ENCODE assay signal across 10 mouse cellular contexts in the genomic region with DNA sequence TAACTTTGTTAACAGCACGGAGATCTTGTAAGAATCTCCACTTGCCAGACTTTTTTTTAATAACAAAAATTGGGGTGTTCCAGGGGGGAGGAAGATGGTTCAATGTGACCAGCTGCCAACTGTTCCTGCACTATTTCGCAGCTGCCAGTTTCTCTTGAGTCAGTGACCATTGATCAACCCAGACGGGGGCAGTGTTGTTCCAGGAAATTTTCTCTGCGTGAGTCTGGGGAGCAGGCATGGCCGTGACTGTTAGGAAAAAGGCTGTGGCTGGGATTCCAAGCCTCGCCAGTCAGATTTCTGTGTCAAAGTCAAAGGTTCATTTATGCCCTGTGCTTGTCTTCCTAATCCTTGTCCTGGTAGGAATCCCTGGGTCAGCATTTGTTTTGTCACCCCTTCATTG.
DNase-seq lines count a peak whose midpoint lies in the region; ATAC-seq lines count a peak whose summit lies in the region.
"Had no signal": no experiment of that assay in that cellular context is flagged by ENCODE, and none has a peak within 500 bp of the region (broad histone marks: within the 10 kb centered on the region; RNA-seq: fewer than 3 reads in every experiment).

No protein-coding gene starts in this region.

- intact Hi-C loops in left cerebral cortex, postnatal 25 days (cut with DNase I), result loop anchor here (1.0 to 2.0 kb wide), 2 partner anchors 57 to 138 kb away; no protein-coding TSS in a partner anchor

- H3K36me3 ChIP-seq in forebrain, embryonic 11.5 days (ENCODE audit: control insufficient read depth, insufficient read depth, low read length), result no peaks in the 10 kb centered on the region
- no peaks in the 10 kb centered on the region for H3K36me3 ChIP-seq in forebrain, embryonic 15.5 days
- no peaks in the 10 kb centered on the region for H3K36me3 ChIP-seq in intestine, embryonic 16.5 days (ENCODE audit: control insufficient read depth, insufficient read depth, low read length)
- no peaks in the 10 kb centered on the region for H3K36me3 ChIP-seq in neural tube, embryonic 13.5 days
- H3K36me3 ChIP-seq: G1E had no signal

- no peak overlapping the region for H3K27ac ChIP-seq in forebrain, embryonic 11.5 days (ENCODE audit: low read depth, low read length)
- no peak overlapping the region for H3K27ac ChIP-seq in forebrain, embryonic 15.5 days (replicated peaks)
- no peak overlapping the region for H3K27ac ChIP-seq in intestine, embryonic 16.5 days (ENCODE audit: low read length)
- H3K27ac ChIP-seq in neural tube, embryonic 13.5 days (replicated peaks), result no peak overlapping the region

- no peaks in the 10 kb centered on the region for H3K9me3 ChIP-seq in forebrain, embryonic 11.5 days (ENCODE audit: control insufficient read depth, low read length)
- H3K9me3 ChIP-seq in forebrain, embryonic 15.5 days, result no peaks in the 10 kb centered on the region
- H3K9me3 ChIP-seq in intestine, embryonic 16.5 days (ENCODE audit: control insufficient read depth, low read length), result no peaks in the 10 kb centered on the region
- no peaks in the 10 kb centered on the region for H3K9me3 ChIP-seq in neural tube, embryonic 13.5 days

- H3K4me2 ChIP-seq in forebrain, embryonic 11.5 days (ENCODE audit: low read depth, low read length, severe bottlenecking), result no peak overlapping the region
- H3K4me2 ChIP-seq in forebrain, embryonic 15.5 days (replicated peaks), result no peak overlapping the region
- H3K4me2 ChIP-seq in intestine, embryonic 16.5 days (ENCODE audit: low read depth, low read length), result no peak overlapping the region
- no peak overlapping the region for H3K4me2 ChIP-seq in neural tube, embryonic 13.5 days

- no peak overlapping the region for H3K9ac ChIP-seq in forebrain, embryonic 11.5 days (ENCODE audit: low read length)
- H3K9ac ChIP-seq in forebrain, embryonic 15.5 days (replicated peaks), result no peak overlapping the region
- H3K9ac ChIP-seq in intestine, embryonic 16.5 days (ENCODE audit: low read depth, low read length), result no peak overlapping the region
- H3K9ac ChIP-seq in neural tube, embryonic 13.5 days, result 0 out of 2 replicates have a peak overlapping the region, but pooled peaks have one; percentile 36

- no peaks in the 10 kb centered on the region for H3K4me1 ChIP-seq in forebrain, embryonic 11.5 days (replicated peaks; ENCODE audit: control insufficient read depth, insufficient read depth, low read length)
- 0 out of 2 replicates have a peak, but pooled peaks cover 3% of the 10 kb centered on the region for H3K4me1 ChIP-seq in forebrain, embryonic 15.5 days
- peaks cover 3% of the 10 kb centered on the region; the same call in 1 of the 2 replicates for H3K4me1 ChIP-seq in intestine, embryonic 16.5 days (ENCODE audit: control insufficient read depth, insufficient read depth, low read length)
- 0 out of 2 replicates have a peak, but pooled peaks cover 3% of the 10 kb centered on the region for H3K4me1 ChIP-seq in neural tube, embryonic 13.5 days (replicated peaks)

- ATAC-seq in forebrain, embryonic 11.5 days (replicated peaks; ENCODE audit: low FRiP score), result no peak
- no peak for ATAC-seq in forebrain, embryonic 15.5 days (replicated peaks)
- peak; percentile 52; the same call in 1 of the 2 replicates for ATAC-seq in intestine, embryonic 16.5 days
- no peak for ATAC-seq in neural tube, embryonic 13.5 days (ENCODE audit: low read depth)

- H3K4me3 ChIP-seq in forebrain, embryonic 11.5 days (ENCODE audit: low read depth, low read length), result no peak overlapping the region
- H3K4me3 ChIP-seq in forebrain, embryonic 15.5 days, result no peak overlapping the region
- H3K4me3 ChIP-seq in intestine, embryonic 16.5 days (ENCODE audit: low read length), result no peak overlapping the region
- no peak overlapping the region for H3K4me3 ChIP-seq in neural tube, embryonic 13.5 days
- H3K4me3 ChIP-seq: myocyte had no signal

- 20% methylated on average over 6 of the region's 6 CpGs for WGBS in forebrain, embryonic 11.5 days
- WGBS in forebrain, embryonic 15.5 days, result 12% methylated on average over 6 of the region's 6 CpGs
- WGBS in intestine, embryonic 16.5 days, result 9% methylated on average over 6 of the region's 6 CpGs
- 17% methylated on average over 6 of the region's 6 CpGs for WGBS in neural tube, embryonic 13.5 days

- H3K27me3 ChIP-seq in forebrain, embryonic 11.5 days (ENCODE audit: control insufficient read depth, insufficient read depth, low read length), result no peaks in the 10 kb centered on the region
- H3K27me3 ChIP-seq in forebrain, embryonic 15.5 days, result no peaks in the 10 kb centered on the region
- no peaks in the 10 kb centered on the region for H3K27me3 ChIP-seq in intestine, embryonic 16.5 days (replicated peaks; ENCODE audit: control insufficient read depth, insufficient read depth, low read length)
- peaks cover 5% of the 10 kb centered on the region; the same call in 1 of the 2 replicates for H3K27me3 ChIP-seq in neural tube, embryonic 13.5 days

- peak; percentile 74 for DNase-seq in forebrain, embryonic 11.5 days (ENCODE audit: low spot score)
- DNase-seq in brain, embryonic 18.5 days (ENCODE audit: low read depth, low spot score), result peak; percentile 59
- DNase-seq in frontal cortex, postnatal 10 days (ENCODE audit: low spot score in 2 of 2), result peak; percentile 40 to 76
- DNase-seq in left cerebral cortex, postnatal 25 days (ENCODE audit: low spot score in 2 of 2), result peak; percentile 80 to 86
- peak; percentile 18 for DNase-seq in testis, postnatal 14 days (ENCODE audit: low spot score)

Comparison
In these comparisons a context has a peak if more than half of its experiments do, and no peak if none do; other contexts are left out.
1. DNase-seq: peak in every context shown above with its lines; median percentile 83 in left cerebral cortex, postnatal 25 days; 74 in forebrain, embryonic 11.5 days; 59 in brain, embryonic 18.5 days; 58 in frontal cortex, postnatal 10 days; 18 in testis, postnatal 14 days.